Mouse (Mus musculus) layer of hippocampus, postnatal 14 days (tissue): Measurements from ENCODE around the gene Abca13. TPM values are rescaled to one million over a fixed set of nuclear protein-coding genes. Genes with fewer than 3 reads are reported as not detected.

Experiments
- DNase-seq, 2 experiments: peaks; one replicate each; pipeline ENCODE4 v3.0.0; 2021 to 2022; ENCODE audit warnings: low spot score in 2 of 2, mixed read lengths in 1 of 2
- total RNA-seq, 2 experiments: library from RNA; stranded (reverse); gene quantifications; 2 replicates each; pipeline ENCODE4 v1.2.3; 2021

Gene Abca13
- total RNA-seq, 2 experiments from 2014 or later = 0.07 to 0.09 TPM

- DNase-seq = no peak
Observed at GRCm38 (mm10) chr11:9528556-9528955, 336.8 kb downstream of the Abca13 start.

GRCm38 (mm10) chr11:9531715-9532114 lies 340.0 kb downstream of the Abca13 start:
- no peak for DNase-seq

- DNase-seq = no peak
Observed at GRCm38 (mm10) chr11:9533189-9533588, 341.4 kb downstream of the Abca13 start.

- no peak for DNase-seq
Observed at GRCm38 (mm10) chr11:9533658-9534202, 342.0 kb downstream of the Abca13 start.

GRCm38 (mm10) chr11:9536811-9537210 lies 345.1 kb downstream of the Abca13 start:
- no peak for DNase-seq

- no peak for DNase-seq
Observed at GRCm38 (mm10) chr11:9538328-9538727, 346.6 kb downstream of the Abca13 start.

GRCm38 (mm10) chr11:9560026-9560425 lies 368.3 kb downstream of the Abca13 start:
- DNase-seq = peak in 1 of 2 experiments; percentile 12

- peak; percentile 26 to 58 for DNase-seq
Observed at GRCm38 (mm10) chr11:9568302-9568701, 376.6 kb downstream of the Abca13 start.

GRCm38 (mm10) chr11:9570319-9570718 lies 378.6 kb downstream of the Abca13 start:
- no peak for DNase-seq

GRCm38 (mm10) chr11:9574894-9575293 lies 383.2 kb downstream of the Abca13 start:
- no peak for DNase-seq

GRCm38 (mm10) chr11:9591757-9592316 lies 400.1 kb downstream of the Abca13 start:
- no peak for DNase-seq

- DNase-seq = no peak
Observed at GRCm38 (mm10) chr11:9597299-9597698, 405.6 kb downstream of the Abca13 start.

- DNase-seq = peak in 1 of 2 experiments; percentile 12
Observed at GRCm38 (mm10) chr11:9601096-9601495, 409.4 kb downstream of the Abca13 start.

GRCm38 (mm10) chr11:9602137-9602536 lies 410.4 kb downstream of the Abca13 start:
- no peak for DNase-seq

- no peak for DNase-seq
Observed at GRCm38 (mm10) chr11:9608249-9608648, 416.5 kb downstream of the Abca13 start.

GRCm38 (mm10) chr11:9609075-9609474 lies 417.3 kb downstream of the Abca13 start:
- no peak for DNase-seq

- DNase-seq = no peak
Observed at GRCm38 (mm10) chr11:9616133-9616532, 424.4 kb downstream of the Abca13 start.

- no peak for DNase-seq
Observed at GRCm38 (mm10) chr11:9616665-9617064, 424.9 kb downstream of the Abca13 start.

GRCm38 (mm10) chr11:9619986-9620385 lies 428.2 kb downstream of the Abca13 start:
- no peak for DNase-seq

GRCm38 (mm10) chr11:9622888-9623287 lies 431.1 kb downstream of the Abca13 start:
- DNase-seq = no peak

- DNase-seq = no peak
Observed at GRCm38 (mm10) chr11:9624753-9625152, 433.0 kb downstream of the Abca13 start.

- no peak for DNase-seq
Observed at GRCm38 (mm10) chr11:9625812-9626211, 434.1 kb downstream of the Abca13 start.

GRCm38 (mm10) chr11:9647272-9647671 lies 455.5 kb downstream of the Abca13 start:
- DNase-seq = no peak
